Mouse (Mus musculus) embryonic facial prominence, embryonic 11.5 days (tissue): ENCODE results near the gene AA986860. TPM values are rescaled to one million over a fixed set of nuclear protein-coding genes. Genes with fewer than 3 reads are reported as not detected.

Experiments
- ATAC-seq: fragments of 200-750 bp; cut with Nextera tagmentation; replicated peaks from 2 replicates; pipeline ENCODE4 v1.8.0; 2017; ENCODE audit warnings: low read depth; ENCODE audit not compliant: insufficient number of reproducible peaks, low FRiP score, low TSS enrichment
- DNase-seq: peaks from one replicate; pipeline ENCODE4 v3.0.0-alpha.2; 2015; ENCODE audit warnings: low spot score
- H3K27ac ChIP-seq: fragments of 300-500 bp; sonication (generic); replicated peaks from 2 replicates; pipeline ENCODE4 v1.5.1; 2014; ENCODE audit warnings: mild to moderate bottlenecking, low read depth, low read length, control low read depth
- H3K27me3 ChIP-seq: fragments of 300-500 bp; sonication (generic); 2 replicates; pipeline ENCODE4 v1.6.1; 2014; ENCODE audit warnings: mild to moderate bottlenecking, low read length, moderate library complexity, mixed read lengths; ENCODE audit not compliant: control insufficient read depth, insufficient read depth
- H3K36me3 ChIP-seq: fragments of 300-500 bp; sonication (generic); replicated peaks from 2 replicates; pipeline ENCODE4 v1.6.1; 2014; ENCODE audit warnings: low read depth, mild to moderate bottlenecking, low read length, moderate library complexity, mixed read lengths; ENCODE audit not compliant: control insufficient read depth, insufficient read depth
- H3K4me1 ChIP-seq: fragments of 300-500 bp; sonication (generic); 2 replicates; pipeline ENCODE4 v1.6.1; 2014; ENCODE audit warnings: low read length, mixed read lengths; ENCODE audit not compliant: control insufficient read depth, insufficient read depth
- H3K4me2 ChIP-seq: fragments of 300-500 bp; sonication (generic); 2 replicates; pipeline ENCODE4 v1.6.1; 2014; ENCODE audit warnings: low read depth, mild to moderate bottlenecking, control low read depth, low read length, moderate library complexity
- H3K4me3 ChIP-seq: fragments of 300-500 bp; sonication (generic); 2 replicates; pipeline ENCODE4 v1.5.1; 2014; ENCODE audit warnings: low read depth, low read length, control low read depth
- H3K9ac ChIP-seq: fragments of 300-500 bp; sonication (generic); replicated peaks from 2 replicates; pipeline ENCODE4 v1.6.1; 2014; ENCODE audit warnings: mild to moderate bottlenecking, control low read depth, low read length
- H3K9me3 ChIP-seq: fragments of 300-500 bp; sonication (generic); replicated peaks from 2 replicates; pipeline ENCODE4 v1.6.1; 2016; ENCODE audit warnings: mild to moderate bottlenecking, low read length, inconsistent platforms, mixed read lengths; ENCODE audit not compliant: control insufficient read depth
- WGBS: fragments of 180-500 bp; shearing (Covaris S2); extraction: QIAGEN DNeasy Blood & Tissue Kit; methylation state at CpG from one replicate; pipeline ENCODE4 v1.1.7; 2014; 5-methylcytosine and 5-hydroxymethylcytosine counted together
- polyA plus RNA-seq: library from polyadenylated mRNA; unstranded; fragments of >200 nt; fragmentation: Nextera tagmentation; extraction: Ambion mirVana; gene quantifications from 2 replicates; pipeline ENCODE4 v1.2.1, GENCODE M21; 2014

Gene AA986860
- polyA plus RNA-seq, 1 experiment from 2014 or later, result 0.67 TPM

GRCm38 (mm10) chr1:130745591-130745990, 13.8 kb downstream of the AA986860 start:
- no peak overlapping the region for H3K4me3 ChIP-seq
- ATAC-seq (no peak), DNase-seq (no peak)
- no peak overlapping the region for H3K27ac ChIP-seq
- H3K4me1 ChIP-seq, result no peaks in the 10 kb centered on the region
- H3K9me3 ChIP-seq, result no peaks in the 10 kb centered on the region
- no peaks in the 10 kb centered on the region for H3K27me3 ChIP-seq
- WGBS, result 98% methylated on average over 3 of the region's 3 CpGs
- H3K36me3 ChIP-seq, result no peaks in the 10 kb centered on the region
- H3K4me2 ChIP-seq, result no peak overlapping the region
- H3K9ac ChIP-seq, result no peak overlapping the region

GRCm38 (mm10) chr1:130746819-130747218, 15.0 kb downstream of the AA986860 start:
- Histone ChIP-seq H3K27me3 (no peaks in the 10 kb centered on the region), H3K4me1 (no peaks in the 10 kb centered on the region), H3K9me3 (no peaks in the 10 kb centered on the region), H3K4me3 (no peak overlapping the region), H3K27ac (no peak overlapping the region), H3K9ac (no peak overlapping the region), H3K36me3 (no peaks in the 10 kb centered on the region), H3K4me2 (no peak overlapping the region)
- ATAC-seq (no peak), DNase-seq (no peak)
- 91% methylated on average over 3 of the region's 3 CpGs for WGBS

- 83% methylated on average over 9 of the region's 9 CpGs for WGBS
- H3K4me2 ChIP-seq, result no peak overlapping the region
Observed at GRCm38 (mm10) chr1:130759689-130760088, 27.9 kb downstream of the AA986860 start.

GRCm38 (mm10) chr1:130761597-130761996, 29.8 kb downstream of the AA986860 start:
- Histone ChIP-seq H3K4me3 (no peak overlapping the region), H3K4me2 (no peak overlapping the region), H3K9me3 (no peaks in the 10 kb centered on the region), H3K4me1 (no peaks in the 10 kb centered on the region), H3K36me3 (no peaks in the 10 kb centered on the region), H3K27me3 (no peaks in the 10 kb centered on the region), H3K27ac (no peak overlapping the region), H3K9ac (no peak overlapping the region)
- no peak for DNase-seq
- WGBS, result 81% methylated on average over 1 of the region's 1 CpGs
- no peak for ATAC-seq

More at GRCm38 (mm10) chr1:130759689-130760088, 27.9 kb downstream of the AA986860 start:
- Histone ChIP-seq H3K36me3 (no peaks in the 10 kb centered on the region), H3K4me3 (no peak overlapping the region), H3K4me1 (no peaks in the 10 kb centered on the region), H3K9ac (no peak overlapping the region), H3K27ac (no peak overlapping the region), H3K27me3 (no peaks in the 10 kb centered on the region), H3K9me3 (no peaks in the 10 kb centered on the region)
- DNase-seq (no peak), ATAC-seq (no peak)

- Histone ChIP-seq H3K36me3 (no peaks in the 10 kb centered on the region), H3K4me1 (no peaks in the 10 kb centered on the region), H3K9me3 (no peaks in the 10 kb centered on the region), H3K9ac (no peak overlapping the region), H3K4me3 (no peak overlapping the region), H3K27me3 (no peaks in the 10 kb centered on the region), H3K27ac (no peak overlapping the region), H3K4me2 (no peak overlapping the region)
- DNase-seq (no peak), ATAC-seq (no peak)
- WGBS, result 86% methylated on average over 3 of the region's 3 CpGs
Observed at GRCm38 (mm10) chr1:130762045-130762760, 30.4 kb downstream of the AA986860 start.

GRCm38 (mm10) chr1:130764027-130764461, 32.3 kb downstream of the AA986860 start:
- Histone ChIP-seq H3K4me1 (no peaks in the 10 kb centered on the region), H3K4me3 (no peak overlapping the region), H3K27me3 (no peaks in the 10 kb centered on the region), H3K36me3 (no peaks in the 10 kb centered on the region), H3K9me3 (no peaks in the 10 kb centered on the region), H3K9ac (no peak overlapping the region), H3K4me2 (no peak overlapping the region), H3K27ac (no peak overlapping the region)
- WGBS, result 85% methylated on average over 12 of the region's 12 CpGs
- DNase-seq (no peak), ATAC-seq (no peak)

GRCm38 (mm10) chr1:130767066-130767465, 35.3 kb downstream of the AA986860 start:
- Histone ChIP-seq H3K27me3 (no peaks in the 10 kb centered on the region), H3K9ac (no peak overlapping the region), H3K4me2 (no peak overlapping the region), H3K9me3 (no peaks in the 10 kb centered on the region), H3K4me3 (no peak overlapping the region), H3K36me3 (no peaks in the 10 kb centered on the region), H3K4me1 (no peaks in the 10 kb centered on the region), H3K27ac (no peak overlapping the region)
- WGBS, result 80% methylated on average over 5 of the region's 5 CpGs
- no peak for ATAC-seq
- no peak for DNase-seq

GRCm38 (mm10) chr1:130769925-130770324, 38.1 kb downstream of the AA986860 start:
- no peaks in the 10 kb centered on the region for H3K27me3 ChIP-seq
- no peak overlapping the region for H3K27ac ChIP-seq
- H3K36me3 ChIP-seq, result no peaks in the 10 kb centered on the region
- ATAC-seq (no peak), DNase-seq (no peak)
- no peak overlapping the region for H3K4me3 ChIP-seq
- H3K9me3 ChIP-seq, result no peaks in the 10 kb centered on the region
- H3K4me1 ChIP-seq, result no peaks in the 10 kb centered on the region
- no peak overlapping the region for H3K9ac ChIP-seq
- no peak overlapping the region for H3K4me2 ChIP-seq
- 90% methylated on average over 2 of the region's 2 CpGs for WGBS
